Mouse (Mus musculus) ES-E14 (cell line): ENCODE measurements around the gene Btbd18. TPM values are rescaled to one million over a fixed set of nuclear protein-coding genes. Genes with fewer than 3 reads are reported as not detected.
A peak's percentile ranks its signal among the peaks of the same experiment; 100 is the strongest.

Experiments used
- DNase-seq: peaks from one replicate; pipeline ENCODE4 v3.0.0-alpha.2; 2013; ENCODE audit warnings: low read depth, low spot score
- H3K27ac ChIP-seq: 2 replicates; pipeline ENCODE4 v1.5.1; 2012; ENCODE audit warnings: low read depth, mild to moderate bottlenecking, low read length, moderate library complexity, mixed read lengths; ENCODE audit not compliant: poor library complexity, insufficient read depth, severe bottlenecking
- H3K36me3 ChIP-seq: 2 replicates; pipeline ENCODE4 v1.6.1; 2012; ENCODE audit warnings: mild to moderate bottlenecking, low read length, moderate library complexity, mixed read lengths; ENCODE audit not compliant: control insufficient read depth, poor library complexity, insufficient read depth, severe bottlenecking
- H3K4me1 ChIP-seq, 2 experiments: fragments of 150-350 bp in 1 of 2; sonication (generic) in 1 of 2; 2 replicates each; pipeline ENCODE4 v1.6.1; 2012; ENCODE audit warnings: low read length in 2 of 2, mild to moderate bottlenecking in 1 of 2, mixed read lengths in 1 of 2; ENCODE audit not compliant: control insufficient read depth in 2 of 2, insufficient read depth in 2 of 2, poor library complexity in 1 of 2
- H3K4me3 ChIP-seq, 2 experiments: fragments of 150-350 bp in 1 of 2; sonication (generic) in 1 of 2; 2 replicates each; pipeline ENCODE4 v1.5.1; 2012; ENCODE audit warnings: low read length in 2 of 2, low read depth in 1 of 2, mild to moderate bottlenecking in 1 of 2, mixed read lengths in 1 of 2; ENCODE audit not compliant: insufficient read depth in 1 of 2, poor library complexity in 1 of 2, severe bottlenecking in 1 of 2
- H3K9ac ChIP-seq: 2 replicates; pipeline ENCODE4 v1.6.1; 2012; ENCODE audit warnings: low read depth, mild to moderate bottlenecking, low read length, mixed read lengths; ENCODE audit not compliant: poor library complexity, insufficient read depth, severe bottlenecking
- H3K9me3 ChIP-seq: fragments of 150-350 bp; sonication (generic); 2 replicates; pipeline ENCODE4 v1.6.1; 2012; ENCODE audit warnings: low read depth, mild to moderate bottlenecking, low read length; ENCODE audit not compliant: control insufficient read depth, insufficient read depth
- CHD2 ChIP-seq: IDR thresholded peaks from 2 replicates; pipeline ENCODE4 v1.6.1; 2014; ENCODE audit warnings: mild to moderate bottlenecking, low read depth, low read length, inconsistent platforms
- HCFC1 ChIP-seq: IDR thresholded peaks from 2 replicates; pipeline ENCODE4 v1.6.1; 2012; ENCODE audit warnings: low read length, inconsistent platforms, borderline replicate concordance; ENCODE audit not compliant: insufficient read depth
- MAFK ChIP-seq: IDR thresholded peaks from 2 replicates; pipeline ENCODE4 v1.6.1; 2014; ENCODE audit warnings: mild to moderate bottlenecking, low read depth, low read length, inconsistent platforms; ENCODE audit not compliant: insufficient read depth
- ZC3H11A ChIP-seq: IDR thresholded peaks from 2 replicates; pipeline ENCODE4 v1.6.1; 2012; ENCODE audit warnings: low read depth, mild to moderate bottlenecking, inconsistent platforms, low read length, borderline replicate concordance
- ZNF384 ChIP-seq: IDR thresholded peaks from 2 replicates; pipeline ENCODE4 v1.6.1; 2012; ENCODE audit warnings: low read depth, low read length, inconsistent platforms
- in situ Hi-C, 2 experiments: fragments of 600-800 bp; cut with MboI; formaldehyde crosslinking; loops; one replicate each; pipeline ENCODE4 v1.15.1; 2025; ENCODE audit warnings: low sequenced_read_pairs in 2 of 2, inconsistent platforms in 1 of 2; ENCODE audit not compliant: unreplicated experiment in 2 of 2
- total RNA-seq: library from RNA; depleted of rRNA; stranded (reverse); fragments of 300-350 nt; gene quantifications from 2 replicates; pipeline ENCODE4 v1.2.3, GENCODE M21; 2012

The Btbd18 gene
- total RNA-seq, 1 experiment, result 3.6 TPM

DNA sequence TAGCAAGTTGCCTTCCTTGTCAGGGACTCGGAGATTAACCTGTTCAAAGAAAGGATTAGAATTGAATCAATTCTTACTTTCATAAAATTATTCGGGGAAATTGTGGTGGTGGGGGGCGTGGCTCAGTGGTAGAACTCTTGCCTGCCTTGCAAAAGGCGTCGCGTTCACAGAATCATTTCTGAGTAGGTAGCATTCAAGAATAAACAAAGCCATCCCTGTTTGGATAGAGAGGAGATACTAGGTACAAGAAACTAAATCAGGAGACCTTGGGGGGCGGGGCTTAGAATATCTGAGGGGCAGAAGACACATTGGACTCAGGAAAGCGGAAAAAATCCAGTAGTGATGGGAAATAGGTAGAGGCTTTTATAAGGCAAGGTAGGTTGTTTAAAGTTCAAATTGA is 20.1 kb downstream of the Btbd18 start, which contains the start of gene Tmx2:
Gene Tmx2, minus strand, starts transcription at position 125 of the 400 bp plus-strand sequence.
- H3K9me3 ChIP-seq, result no peaks in the 10 kb centered on the region
- DNase-seq, result no peak
- H3K4me1 ChIP-seq, result peaks cover 2 to 5% of the 10 kb centered on the region in 2 experiments; a peak in 2 of 4 replicates
- in situ Hi-C loops, result no loop called here
- TF ChIP-seq CHD2, result no peak
- no peak for TF ChIP-seq ZNF384
- TF ChIP-seq HCFC1, result no peak
- no peak for TF ChIP-seq MAFK
- TF ChIP-seq ZC3H11A, result no peak
- peak within 1 kb of the TSS; percentile 93 to 96 for H3K4me3 ChIP-seq
- peak within 1 kb of the TSS; percentile 73; the same call in 1 of the 2 replicates for H3K27ac ChIP-seq
- peaks cover 15% of the 10 kb centered on the region for H3K36me3 ChIP-seq
- H3K9ac ChIP-seq, result peak within 1 kb of the TSS; percentile 86

DNA sequence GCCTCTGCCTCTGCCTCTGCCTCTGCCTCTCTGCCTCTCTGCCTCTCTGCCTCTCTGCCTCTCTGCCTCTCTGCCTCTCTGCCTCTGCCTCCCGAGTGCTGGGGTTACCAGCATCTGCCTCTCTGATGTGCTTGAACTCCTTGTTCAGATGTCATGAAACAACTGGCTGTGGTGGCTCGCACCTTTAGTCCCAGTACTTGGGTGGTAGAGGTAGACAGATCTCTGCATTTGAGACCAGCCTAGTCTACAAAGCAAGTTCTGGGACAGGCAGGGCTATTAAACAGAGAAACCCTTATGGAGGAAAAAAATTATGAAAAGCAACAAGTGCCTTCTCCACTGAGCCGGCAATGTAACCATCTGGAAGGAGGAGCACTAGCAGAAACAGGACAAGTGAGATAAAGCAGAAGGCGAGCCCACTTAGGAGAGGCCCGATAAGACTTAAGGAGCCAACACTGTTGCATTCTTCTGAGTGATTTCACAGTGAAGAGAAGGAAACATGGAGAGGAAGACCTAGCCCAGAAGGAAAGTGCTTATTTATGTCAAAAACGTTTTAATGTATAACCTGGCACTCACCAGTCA is 23.8 kb downstream of the Btbd18 start:
- H3K4me1 ChIP-seq, result peaks cover 0 to 2% of the 10 kb centered on the region in 2 experiments; a peak in 2 of 4 replicates
- H3K9ac ChIP-seq, result no peak overlapping the region
- TF ChIP-seq CHD2 (no peak), HCFC1 (no peak), ZC3H11A (no peak), MAFK (no peak), ZNF384 (no peak)
- H3K4me3 ChIP-seq, result no peak overlapping the region
- no peaks in the 10 kb centered on the region for H3K9me3 ChIP-seq
- H3K27ac ChIP-seq, result no peak overlapping the region
- H3K36me3 ChIP-seq, result peaks cover 8% of the 10 kb centered on the region
- no peak for DNase-seq
- in situ Hi-C loops, result no loop called here

DNA sequence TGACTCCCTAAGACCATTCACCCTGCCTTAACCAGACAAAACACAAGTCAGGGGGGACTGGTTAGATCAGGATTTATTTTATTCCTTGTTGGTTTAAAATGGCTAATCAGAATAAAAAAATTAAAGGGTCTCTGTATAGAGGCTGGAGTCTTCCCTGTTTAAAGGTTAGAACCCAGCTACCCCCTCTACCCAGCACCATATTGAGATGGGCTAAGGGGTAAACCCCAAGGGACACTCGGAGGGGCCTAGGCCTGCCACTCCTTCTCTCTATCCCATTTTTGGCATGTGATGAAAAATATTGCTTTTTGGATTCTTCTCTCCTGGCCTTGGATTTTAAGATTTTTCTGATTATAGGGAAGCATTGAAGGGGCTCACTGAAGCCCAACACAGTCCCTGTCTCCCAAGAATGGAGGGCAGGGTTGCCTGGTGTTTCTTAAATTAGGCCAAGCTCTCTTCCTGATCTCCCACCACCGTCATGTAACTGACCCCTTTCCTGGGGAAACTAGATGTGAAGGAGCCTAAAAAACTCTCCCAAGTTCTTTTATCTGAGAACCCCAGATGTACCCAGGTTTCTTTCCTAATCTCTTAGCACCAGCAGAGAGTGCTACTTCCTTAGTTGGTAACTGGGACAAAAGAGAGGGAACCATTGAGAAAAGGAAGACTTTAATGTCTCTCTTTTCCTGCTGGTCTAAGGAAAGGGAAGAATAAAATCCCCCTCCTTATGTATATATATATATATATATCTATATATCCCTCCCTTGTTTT is 29.4 kb downstream of the Btbd18 start:
- TF ChIP-seq HCFC1, result no peak
- Histone ChIP-seq H3K4me3 (no peak overlapping the region), H3K9me3 (no peaks in the 10 kb centered on the region), H3K9ac (no peak overlapping the region), H3K36me3 (peaks cover 25% of the 10 kb centered on the region), H3K4me1 (peaks cover 0 to 2% of the 10 kb centered on the region in 2 experiments; a peak in 2 of 4 replicates), H3K27ac (no peak overlapping the region)
- DNase-seq, result no peak
- in situ Hi-C loops, result no loop called here

GRCm38 (mm10) chr2:84690050-84690449 is 31.2 kb downstream of the Btbd18 start:
- no peak for TF ChIP-seq HCFC1
- Histone ChIP-seq H3K36me3 (peaks cover 29% of the 10 kb centered on the region), H3K9me3 (no peaks in the 10 kb centered on the region), H3K27ac (no peak overlapping the region), H3K9ac (no peak overlapping the region), H3K4me1 (peaks cover 0 to 2% of the 10 kb centered on the region in 2 experiments; a peak in 2 of 4 replicates), H3K4me3 (no peak overlapping the region)
- no peak for DNase-seq
- in situ Hi-C loops, result no loop called here
